26 mouse cellular contexts compared by ENCODE assay signal in genomic region chr7:98487202-98487980, GRCm38 (mm10). TPM values are rescaled to one million over a fixed set of nuclear protein-coding genes. Genes with fewer than 3 reads are reported as not detected.
"Had no signal": no experiment of that assay in that cellular context is flagged by ENCODE, and none has a peak within 500 bp of the region (broad histone marks: within the 10 kb centered on the region; RNA-seq: fewer than 3 reads in every experiment).

No protein-coding gene starts in this region.

- H3K4me3 ChIP-seq: layer of hippocampus, adult 2 months; limb, embryonic 10.5 days; limb, embryonic 13.5 days; liver, embryonic 13.5 days; neural tube, embryonic 12.5 days; stomach, embryonic 15.5 days had no signal

- H3K36me3 ChIP-seq: limb, embryonic 10.5 days; limb, embryonic 13.5 days; liver, embryonic 13.5 days; neural tube, embryonic 12.5 days; stomach, embryonic 15.5 days had no signal

- H3K9me3 ChIP-seq: limb, embryonic 10.5 days; limb, embryonic 13.5 days; liver, embryonic 13.5 days; neural tube, embryonic 12.5 days; stomach, embryonic 15.5 days had no signal

- H3K27me3 ChIP-seq: stomach, embryonic 15.5 days had no signal

- ATAC-seq: intestine, postnatal 0 days; lung, postnatal 0 days had no signal

- H3K27ac ChIP-seq: kidney, postnatal 0 days; layer of hippocampus, adult 2 months; limb, embryonic 10.5 days; limb, embryonic 13.5 days; liver, embryonic 13.5 days; macrophage; neural tube, embryonic 12.5 days; stomach, embryonic 15.5 days had no signal

- DNase-seq: kidney, adult 2 months; layer of hippocampus, adult 9-11 months; liver, embryonic 13.5 days; midbrain, embryonic 14.5 days; right cerebral cortex, postnatal 25 days had no signal

RNA-seq across cellular contexts. Expression of gene Lrrc32, which starts 1.7 kb away (rescaled TPM):
- total RNA-seq: megakaryocyte-erythroid progenitor cell, adult 5-6 weeks had no signal

RNA-seq across cellular contexts. Expression of gene Gucy2d, which starts 47.2 kb away (rescaled TPM):
- total RNA-seq: layer of hippocampus, adult 2 months; layer of hippocampus, postnatal 25 days; left cerebral cortex, adult 18-20 months; left cerebral cortex, postnatal 25 days; liver, adult 2 months; megakaryocyte-erythroid progenitor cell, adult 5-6 weeks; neutrophil, adult 5-6 weeks had no signal
- polyA plus RNA-seq: intestine, embryonic 14.5 days; kidney, adult 2 months; kidney, embryonic 14.5 days; kidney, postnatal 0 days; limb, embryonic 13.5 days; liver, adult 2 months; liver, embryonic 13.5 days; liver, embryonic 16.5 days; lung, embryonic 14.5 days; lung, postnatal 0 days; macrophage; midbrain, embryonic 11.5 days; midbrain, embryonic 14.5 days; midbrain, postnatal 0 days; neural tube, embryonic 12.5 days had no signal
